Mouse (Mus musculus): ENCODE data around the gene Bzw2.

DNA sequence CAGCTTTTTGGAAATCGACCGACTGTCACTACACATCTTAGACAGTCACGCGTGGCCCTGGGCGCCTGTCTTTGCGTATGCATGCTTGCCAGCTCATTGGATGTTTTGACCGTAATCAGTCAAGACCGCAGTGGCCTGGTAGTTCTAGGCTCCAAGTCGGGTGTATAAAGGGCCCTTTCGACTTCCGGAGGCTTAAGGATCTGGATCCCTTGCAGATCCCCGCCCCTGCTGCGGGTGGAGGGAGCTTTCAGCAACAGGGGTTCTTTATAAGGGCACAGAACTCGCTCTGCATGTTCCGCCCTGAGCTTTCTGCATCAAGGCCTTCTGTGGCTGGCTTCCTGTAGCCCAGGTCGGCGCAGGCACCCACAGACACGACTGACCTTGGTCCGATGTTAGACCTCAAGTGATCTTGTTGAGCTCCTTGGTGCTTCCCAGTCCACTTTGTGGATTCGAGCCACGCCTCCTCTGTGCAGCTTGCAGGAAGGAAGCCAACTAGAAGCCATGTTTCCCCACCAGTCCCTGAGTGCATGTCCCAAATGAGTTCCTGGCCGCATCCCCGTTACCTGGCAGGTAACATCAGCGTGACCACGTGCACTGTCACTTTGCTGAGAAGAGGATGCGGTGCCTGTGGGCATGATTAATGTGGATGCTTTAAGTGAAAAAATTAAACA is at the start of gene Bzw2:
- TF ChIP-seq EP300 (IDR thresholded peaks at IDR 0.05) (no peak), CTCF (IDR thresholded peaks at IDR 0.05) (no peak)
